Mouse (Mus musculus): ENCODE measurements around the gene A530016L24Rik. TPM values are rescaled to one million over a fixed set of nuclear protein-coding genes. Genes with fewer than 3 reads are reported as not detected.
A peak's percentile ranks its signal among the peaks of the same experiment; 100 is the strongest.

The A530016L24Rik gene
- total RNA-seq, 2 experiments from 2014 or later: 0.48 to 1.9 TPM

GRCm38 (mm10) chr12:112542257-112542919 lies 53.1 kb downstream of the A530016L24Rik start:
- Histone ChIP-seq H3K27ac (no peak overlapping the region), H3K4me3 (no peak overlapping the region)
- no peak for TF ChIP-seq CTCF (IDR thresholded peaks at IDR 0.05)
- no peak for DNase-seq
- intact Hi-C loops (cut with DNase I): loop anchor here (2.0 to 5.0 kb wide), 4 partner anchors 44 to 398 kb away; no protein-coding TSS in a partner anchor

GRCm38 (mm10) chr12:112542920-112543300 lies 53.7 kb downstream of the A530016L24Rik start:
- no peak overlapping the region for H3K4me3 ChIP-seq
- intact Hi-C loops (cut with DNase I): loop anchor here (1.0 to 5.0 kb wide), 5 partner anchors 44 to 430 kb away; no protein-coding TSS in a partner anchor
- peak; percentile 91 for DNase-seq
- TF ChIP-seq CTCF (IDR thresholded peaks at IDR 0.05): no peak; the same call in 1 of the 2 replicates
- no peak overlapping the region for H3K27ac ChIP-seq

GRCm38 (mm10) chr12:112543941-112544340 lies 54.7 kb downstream of the A530016L24Rik start:
- DNase-seq: no peak
- intact Hi-C loops (cut with DNase I): loop anchor here (1.0 to 5.0 kb wide), 5 partner anchors 45 to 431 kb away; no protein-coding TSS in a partner anchor
- TF ChIP-seq CTCF (IDR thresholded peaks at IDR 0.05): no peak
- H3K4me3 ChIP-seq: no peak overlapping the region
- H3K27ac ChIP-seq: no peak overlapping the region

GRCm38 (mm10) chr12:112544946-112545701 lies 55.9 kb downstream of the A530016L24Rik start:
- Histone ChIP-seq H3K4me3 (no peak overlapping the region), H3K27ac (peak overlapping the region; percentile 56)
- intact Hi-C loops (cut with DNase I): loop anchor here (5.0 kb wide), 2 partner anchors 73 to 133 kb away; no protein-coding TSS in a partner anchor
- no peak for TF ChIP-seq CTCF (IDR thresholded peaks at IDR 0.05)
- DNase-seq: peak; percentile 46

- TF ChIP-seq CTCF (IDR thresholded peaks at IDR 0.05): no peak
- Histone ChIP-seq H3K27ac (no peak overlapping the region), H3K4me3 (no peak overlapping the region)
- intact Hi-C loops (cut with DNase I): no loop called here
- no peak for DNase-seq
Observed at GRCm38 (mm10) chr12:112546110-112546509, 56.9 kb downstream of the A530016L24Rik start.

GRCm38 (mm10) chr12:112549287-112549686 lies 60.0 kb downstream of the A530016L24Rik start:
- intact Hi-C loops (cut with DNase I): no loop called here
- DNase-seq: no peak
- no peak overlapping the region for H3K27ac ChIP-seq
- H3K4me3 ChIP-seq: no peak overlapping the region
- TF ChIP-seq CTCF (IDR thresholded peaks at IDR 0.05): peak; percentile 17; the same call in 1 of the 2 replicates

Other genes with a start within 250 kb of the A530016L24Rik start
- not detected for gene Tmem179, start 27.3 kb downstream of the A530016L24Rik start, total RNA-seq (2021)
- gene Inf2, start 99.3 kb downstream of the A530016L24Rik start, total RNA-seq (2021): 10 to 100 TPM in 1 of 2 experiments, 1 to 10 TPM in 1; 8.2 to 13.0 TPM
- 1,000 to 10,000 TPM; 1,028 to 1,061 TPM for gene Adssl1, start 130.6 kb downstream of the A530016L24Rik start, total RNA-seq (2021)
- 10 to 100 TPM; 18.6 to 25.3 TPM for gene Siva1, start 155.2 kb downstream of the A530016L24Rik start, total RNA-seq (2021)
- gene Akt1, start 185.4 kb downstream of the A530016L24Rik start, total RNA-seq (2021): 10 to 100 TPM; 50.9 to 59.3 TPM
- gene Zbtb42, start 189.4 kb downstream of the A530016L24Rik start, total RNA-seq (2021): under 1 TPM; 0.64 to 0.81 TPM
- 10 to 100 TPM in 1 of 2 experiments, 1 to 10 TPM in 1; 9.8 to 13.6 TPM for gene Cep170b, start 231.0 kb downstream of the A530016L24Rik start, total RNA-seq (2021)